Mouse (Mus musculus) olfactory bulb, adult 2 months (tissue): Measurements from ENCODE around the gene Tfg.

Experiments
- CTCF ChIP-seq: fragments of 200-500 bp; IDR thresholded peaks from 2 replicates; pipeline ENCODE4 v1.5.1; 2012; ENCODE audit warnings: low read depth, mild to moderate bottlenecking, low read length, moderate library complexity; ENCODE audit not compliant: insufficient read depth
- POLR2A ChIP-seq: fragments of 200-500 bp; IDR thresholded peaks from 2 replicates; pipeline ENCODE4 v1.6.1; 2012; ENCODE audit warnings: mild to moderate bottlenecking, low read depth, low read length, moderate library complexity; ENCODE audit not compliant: insufficient read depth

- TF ChIP-seq CTCF (no peak), POLR2A (no peak)
Observed at GRCm38 (mm10) chr16:56724927-56725326, 7.7 kb upstream of the Tfg start.
